Mouse (Mus musculus) olfactory bulb, adult 2 months (tissue): Measurements from ENCODE around the gene Vangl1.

Experiments
- CTCF ChIP-seq: fragments of 200-500 bp; IDR thresholded peaks from 2 replicates; pipeline ENCODE4 v1.5.1; 2012; ENCODE audit warnings: low read depth, mild to moderate bottlenecking, low read length, moderate library complexity; ENCODE audit not compliant: insufficient read depth
- POLR2A ChIP-seq: fragments of 200-500 bp; IDR thresholded peaks from 2 replicates; pipeline ENCODE4 v1.6.1; 2012; ENCODE audit warnings: mild to moderate bottlenecking, low read depth, low read length, moderate library complexity; ENCODE audit not compliant: insufficient read depth

- TF ChIP-seq POLR2A (no peak), CTCF (no peak)
These were observed 52.6 kb downstream of the Vangl1 start for GRCm38 (mm10) chr3:102151850-102152249.
